Mouse (Mus musculus) forebrain, postnatal 0 days (tissue): ENCODE measurements at regions not wholly inside any gene's neighbourhood (a gene's known extent, or its start where the extent isn't known, plus 50 kb on each side); places are given as distances from the start of the nearest gene placed in this dataset.

Experiments
- ATAC-seq: fragments of 200-750 bp; cut with Nextera tagmentation; 2 replicates; pipeline ENCODE4 v1.8.0; 2017; ENCODE audit warnings: mild to moderate bottlenecking, moderate library complexity
- DNase-seq: peaks from one replicate; pipeline ENCODE4 v3.0.0-alpha.2; 2015
- H3K27ac ChIP-seq: fragments of 300-500 bp; sonication (generic); 2 replicates; pipeline ENCODE4 v1.5.1; 2014; ENCODE audit warnings: low read depth, mild to moderate bottlenecking, antibody characterized with exemption, low read length, moderate library complexity, mixed read lengths
- H3K27me3 ChIP-seq: fragments of 300-500 bp; sonication (generic); 2 replicates; pipeline ENCODE4 v1.6.1; 2014; ENCODE audit warnings: mild to moderate bottlenecking, low read length, mixed read lengths; ENCODE audit not compliant: insufficient read depth
- H3K36me3 ChIP-seq: fragments of 300-500 bp; sonication (generic); 2 replicates; pipeline ENCODE4 v1.6.1; 2014; ENCODE audit warnings: mild to moderate bottlenecking, moderate library complexity; ENCODE audit not compliant: insufficient read depth
- H3K4me1 ChIP-seq: fragments of 300-500 bp; sonication (generic); 2 replicates; pipeline ENCODE4 v1.6.1; 2014; ENCODE audit warnings: antibody characterized with exemption; ENCODE audit not compliant: insufficient read depth
- H3K4me2 ChIP-seq: fragments of 300-500 bp; sonication (generic); 2 replicates; pipeline ENCODE4 v1.6.1; 2014; ENCODE audit warnings: low read depth, mild to moderate bottlenecking, moderate library complexity
- H3K4me3 ChIP-seq: fragments of 300-500 bp; sonication (generic); 2 replicates; pipeline ENCODE4 v1.5.1; 2014; ENCODE audit warnings: low read depth, low read length, mixed read lengths
- H3K9ac ChIP-seq: fragments of 300-500 bp; sonication (generic); 2 replicates; pipeline ENCODE4 v1.6.1; 2014; ENCODE audit warnings: mild to moderate bottlenecking
- H3K9me3 ChIP-seq: fragments of 300-500 bp; sonication (generic); 2 replicates; pipeline ENCODE4 v1.6.1; 2016; ENCODE audit warnings: low read length
- CTCF ChIP-seq: sonication (generic); IDR thresholded peaks from 2 replicates; pipeline ENCODE4 v1.5.1; 2016; ENCODE audit warnings: antibody characterized with exemption, control low read depth, low read depth
- WGBS: fragments of 180-500 bp; shearing (Covaris S2); extraction: QIAGEN DNeasy Blood & Tissue Kit; methylation state at CpG from one replicate; pipeline ENCODE4 v1.1.7; 2014; 5-methylcytosine and 5-hydroxymethylcytosine counted together

GRCm38 (mm10) chr6:127335996-127336660 is 110.5 kb upstream of the Parp11 start:
- Histone ChIP-seq H3K27me3 (no peaks in the 10 kb centered on the region), H3K27ac (no peak overlapping the region)
- 29% methylated on average over 12 of the region's 12 CpGs for WGBS

GRCm38 (mm10) chr6:127336681-127337397 is 109.8 kb upstream of the Parp11 start:
- TF ChIP-seq CTCF, result no peak
- ATAC-seq, result peak; percentile 58
- no peaks in the 10 kb centered on the region for H3K36me3 ChIP-seq
- H3K4me2 ChIP-seq, result no peak overlapping the region
- no peaks in the 10 kb centered on the region for H3K9me3 ChIP-seq
- H3K4me1 ChIP-seq, result 0 out of 2 replicates have a peak, but pooled peaks cover 4% of the 10 kb centered on the region
- peak overlapping the region; percentile 51 for H3K27ac ChIP-seq
- no peak overlapping the region for H3K9ac ChIP-seq
- peak; percentile 39 for DNase-seq
- WGBS, result 9% methylated on average over 15 of the region's 15 CpGs
- no peaks in the 10 kb centered on the region for H3K27me3 ChIP-seq
- H3K4me3 ChIP-seq, result no peak overlapping the region

More at GRCm38 (mm10) chr6:127335996-127336660, 110.5 kb upstream of the Parp11 start:
- no peak for TF ChIP-seq CTCF
- DNase-seq (no peak), ATAC-seq (no peak)
- H3K36me3 ChIP-seq, result no peaks in the 10 kb centered on the region
- H3K9ac ChIP-seq, result no peak overlapping the region
- 0 out of 2 replicates have a peak, but pooled peaks cover 4% of the 10 kb centered on the region for H3K4me1 ChIP-seq
- no peak overlapping the region for H3K4me2 ChIP-seq
- H3K9me3 ChIP-seq, result no peaks in the 10 kb centered on the region
- no peak overlapping the region for H3K4me3 ChIP-seq

- DNase-seq (peak; percentile 49), ATAC-seq (peak; percentile 53)
- H3K27me3 ChIP-seq, result no peaks in the 10 kb centered on the region
- H3K27ac ChIP-seq, result peak overlapping the region; percentile 51
- H3K9me3 ChIP-seq, result no peaks in the 10 kb centered on the region
- WGBS, result 9% methylated on average over 15 of the region's 15 CpGs
- no peaks in the 10 kb centered on the region for H3K36me3 ChIP-seq
- H3K4me1 ChIP-seq, result 0 out of 2 replicates have a peak, but pooled peaks cover 4% of the 10 kb centered on the region
- TF ChIP-seq CTCF, result no peak
- H3K4me3 ChIP-seq, result no peak overlapping the region
- no peak overlapping the region for H3K9ac ChIP-seq
- no peak overlapping the region for H3K4me2 ChIP-seq
Observed at GRCm38 (mm10) chr6:127337398-127337871, 109.2 kb upstream of the Parp11 start.

GRCm38 (mm10) chr6:127338412-127338811 is 108.2 kb upstream of the Parp11 start:
- Histone ChIP-seq H3K27me3 (no peaks in the 10 kb centered on the region), H3K9me3 (no peaks in the 10 kb centered on the region), H3K36me3 (no peaks in the 10 kb centered on the region), H3K27ac (no peak overlapping the region), H3K4me3 (no peak overlapping the region), H3K9ac (no peak overlapping the region), H3K4me1 (0 out of 2 replicates have a peak, but pooled peaks cover 4% of the 10 kb centered on the region), H3K4me2 (no peak overlapping the region)
- WGBS, result 15% methylated on average over 6 of the region's 6 CpGs
- TF ChIP-seq CTCF, result no peak
- ATAC-seq, result no peak; the same call in 1 of the 2 replicates
- peak; percentile 39 for DNase-seq

GRCm38 (mm10) chr6:127341604-127342003 is 105.0 kb upstream of the Parp11 start:
- H3K4me2 ChIP-seq, result no peak overlapping the region
- DNase-seq, result no peak
- H3K9ac ChIP-seq, result no peak overlapping the region
- H3K4me3 ChIP-seq, result no peak overlapping the region
- ATAC-seq, result no peak
- no peak overlapping the region for H3K27ac ChIP-seq
- 97% methylated on average over 3 of the region's 3 CpGs for WGBS
- H3K36me3 ChIP-seq, result no peaks in the 10 kb centered on the region
- 0 out of 2 replicates have a peak, but pooled peaks cover 4% of the 10 kb centered on the region for H3K4me1 ChIP-seq
- no peaks in the 10 kb centered on the region for H3K9me3 ChIP-seq
- no peaks in the 10 kb centered on the region for H3K27me3 ChIP-seq
- no peak for TF ChIP-seq CTCF

GRCm38 (mm10) chr6:127348770-127349409 is 97.8 kb upstream of the Parp11 start:
- Histone ChIP-seq H3K36me3 (no peaks in the 10 kb centered on the region), H3K4me1 (no peaks in the 10 kb centered on the region), H3K9ac (no peak overlapping the region), H3K4me2 (no peak overlapping the region), H3K9me3 (no peaks in the 10 kb centered on the region), H3K4me3 (no peak overlapping the region), H3K27ac (no peak overlapping the region), H3K27me3 (no peaks in the 10 kb centered on the region)
- no peak for TF ChIP-seq CTCF
- ATAC-seq (peak; percentile 23; the same call in 1 of the 2 replicates), DNase-seq (no peak)
- 85% methylated on average over 9 of the region's 9 CpGs for WGBS
